Mouse (Mus musculus) G1E (cell line): ENCODE measurements at regions not wholly inside any gene's neighbourhood (a gene's known extent, or its start where the extent isn't known, plus 50 kb on each side); places are given as distances from the start of the nearest gene placed in this dataset.

Source experiments
- ATAC-seq: 2 replicates; pipeline ENCODE4 v1.8.0; 2016; ENCODE audit warnings: mild to moderate bottlenecking; ENCODE audit not compliant: insufficient number of reproducible peaks, poor library complexity, low FRiP score, severe bottlenecking; ENCODE audit errors: extremely low read depth
- DNase-seq: peaks from one replicate; pipeline ENCODE4 v3.0.0; 2012; ENCODE audit warnings: low spot score
- H3K27me3 ChIP-seq: 2 replicates; pipeline ENCODE4 v1.6.1; 2012; ENCODE audit warnings: mild to moderate bottlenecking, low read length, inconsistent platforms; ENCODE audit not compliant: insufficient read depth
- H3K36me3 ChIP-seq: replicated peaks from 2 replicates; pipeline ENCODE3; 2012; ENCODE audit warnings: mild to moderate bottlenecking, inconsistent platforms
- H3K4me1 ChIP-seq: 2 replicates; pipeline ENCODE4 v1.6.1; 2012; ENCODE audit warnings: low read depth, low read length, inconsistent platforms, mixed read lengths; ENCODE audit not compliant: insufficient read depth
- H3K4me3 ChIP-seq: 2 replicates; pipeline ENCODE4 v1.5.1; 2012; ENCODE audit warnings: low read depth, mild to moderate bottlenecking, inconsistent platforms, low read length, moderate library complexity, mixed read lengths
- H3K9me3 ChIP-seq: replicated peaks from 2 replicates; pipeline ENCODE4 v1.6.1; 2012; ENCODE audit warnings: inconsistent platforms
- CTCF ChIP-seq: IDR thresholded peaks from 2 replicates; pipeline ENCODE4 v1.5.1; 2012; ENCODE audit warnings: low read depth, low read length, inconsistent platforms, mixed read lengths
- GATA1 ChIP-seq: IDR thresholded peaks from 2 replicates; pipeline ENCODE4 v1.6.1; 2012; ENCODE audit warnings: borderline replicate concordance, low read length, inconsistent platforms, mixed read lengths
- GATA2 ChIP-seq: IDR thresholded peaks from 2 replicates; pipeline ENCODE4 v1.6.1; 2012; ENCODE audit warnings: low read depth, low read length, inconsistent platforms, borderline replicate concordance
- POLR2AphosphoS5 ChIP-seq: IDR thresholded peaks from 2 replicates; pipeline ENCODE4 v1.6.1; 2012; ENCODE audit warnings: low read depth, low read length, inconsistent platforms; ENCODE audit not compliant: insufficient replicate concordance
- TAL1 ChIP-seq: conservative IDR thresholded peaks from 2 replicates; pipeline ENCODE4 v1.6.1; 2012; ENCODE audit warnings: low read depth, low read length, inconsistent platforms, mixed read lengths

DNA sequence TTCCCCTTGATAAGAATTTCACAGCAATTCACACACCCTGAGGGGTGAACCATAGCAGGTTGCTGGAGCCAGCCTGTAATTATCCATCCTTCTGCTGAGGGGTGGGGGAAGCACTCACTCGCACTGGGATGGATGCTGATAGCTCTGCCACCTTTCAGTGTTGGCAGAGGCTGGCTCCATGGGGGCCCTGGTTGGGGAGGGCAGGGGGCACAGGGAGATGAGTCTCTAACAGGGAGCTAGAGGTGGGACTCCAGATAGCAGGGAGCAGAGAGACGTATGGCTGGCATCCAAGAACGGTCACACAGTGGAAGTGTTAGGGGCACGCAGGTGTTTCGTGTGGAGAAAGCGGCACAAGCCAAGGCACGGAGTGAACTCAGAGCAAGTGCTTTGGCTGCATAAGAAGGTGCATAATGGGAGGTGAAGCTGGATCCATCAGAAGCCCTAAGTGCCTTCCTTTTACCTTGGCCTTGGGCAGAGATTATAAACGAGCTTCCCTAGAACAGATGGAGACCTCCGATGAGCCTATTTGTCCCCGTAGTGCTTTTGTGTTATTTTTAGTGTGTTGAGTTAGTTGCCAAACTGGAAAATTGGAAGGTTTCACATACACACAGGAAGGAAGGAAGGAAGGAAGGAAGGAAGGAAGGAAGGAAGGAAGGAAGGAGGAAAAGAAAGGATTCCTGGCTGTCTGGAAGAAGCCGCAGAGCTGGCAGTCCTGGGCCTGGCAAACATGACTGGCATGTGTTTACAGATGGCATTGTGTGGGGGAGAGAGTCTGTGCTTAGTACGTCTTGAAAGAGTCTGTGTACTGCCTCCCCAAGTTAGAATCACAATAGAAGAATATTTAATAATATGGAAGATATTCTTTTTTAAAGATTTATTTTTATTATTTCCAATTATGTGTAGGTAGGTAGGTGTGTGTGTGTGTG lies 108.6 kb upstream of the Aldh1b1 start:
- Histone ChIP-seq H3K4me3 (no peak overlapping the region), H3K9me3 (no peaks in the 10 kb centered on the region), H3K4me1 (no peaks in the 10 kb centered on the region), H3K36me3 (no peaks in the 10 kb centered on the region), H3K27me3 (peaks cover 4% of the 10 kb centered on the region; the same call in 1 of the 2 replicates)
- no peak for ATAC-seq
- DNase-seq, result no peak
- TF ChIP-seq GATA1, result no peak
- no peak for TF ChIP-seq CTCF
- TF ChIP-seq TAL1, result no peak
- no peak for TF ChIP-seq POLR2AphosphoS5
- no peak for TF ChIP-seq GATA2

DNA sequence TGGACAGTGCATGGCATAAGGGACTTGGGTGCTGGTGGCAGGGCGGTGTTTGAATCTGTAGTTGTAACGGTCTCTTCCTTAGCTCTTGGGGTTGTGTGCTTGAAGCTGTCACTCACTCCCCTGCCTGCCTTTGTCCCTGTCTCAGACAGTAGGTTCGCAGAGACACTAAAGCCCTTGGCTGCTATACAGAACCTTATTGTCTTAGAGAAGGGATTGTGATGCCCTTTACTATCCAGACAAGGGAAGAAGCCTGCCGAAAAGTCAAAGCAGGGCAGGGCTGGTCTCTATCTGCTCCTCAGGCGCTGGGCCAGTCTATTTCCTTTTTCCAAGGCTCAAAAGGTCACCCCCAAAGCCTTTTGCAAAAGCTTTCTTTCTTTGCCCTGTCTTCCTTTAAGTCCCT lies 109.2 kb upstream of the Aldh1b1 start:
- no peaks in the 10 kb centered on the region for H3K4me1 ChIP-seq
- TF ChIP-seq POLR2AphosphoS5, result no peak
- no peak for TF ChIP-seq TAL1
- no peak for TF ChIP-seq CTCF
- no peak for TF ChIP-seq GATA2
- TF ChIP-seq GATA1, result no peak

DNA sequence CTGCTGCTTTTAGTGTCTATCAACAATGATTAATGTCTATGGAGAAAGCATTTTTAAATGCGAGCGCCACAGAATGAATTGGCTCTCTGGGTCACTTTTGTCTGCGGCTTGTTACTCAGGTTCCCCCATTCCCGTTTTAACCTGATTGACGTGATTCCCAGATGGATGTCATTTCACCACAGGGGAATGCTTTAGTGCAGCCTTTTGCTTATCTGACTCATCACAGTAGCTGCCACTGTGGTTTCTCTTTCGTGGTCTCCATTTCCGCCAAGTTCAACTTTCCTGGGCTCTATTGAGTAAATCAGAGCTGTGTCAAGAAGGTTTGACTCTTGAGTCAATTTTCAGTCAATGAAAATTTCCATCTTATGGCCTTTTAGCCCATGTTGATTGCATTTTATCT lies 110.6 kb upstream of the Aldh1b1 start:
- no peaks in the 10 kb centered on the region for H3K4me1 ChIP-seq
- no peak overlapping the region for H3K4me3 ChIP-seq
- no peaks in the 10 kb centered on the region for H3K9me3 ChIP-seq
- H3K36me3 ChIP-seq, result no peaks in the 10 kb centered on the region
- no peak for DNase-seq
- peaks cover 4% of the 10 kb centered on the region; the same call in 1 of the 2 replicates for H3K27me3 ChIP-seq
- TF ChIP-seq GATA2, result no peak
- no peak for TF ChIP-seq CTCF
- TF ChIP-seq TAL1, result no peak
- no peak for TF ChIP-seq GATA1
- TF ChIP-seq POLR2AphosphoS5, result no peak
- ATAC-seq, result no peak

More for the DNA sequence above, 109.2 kb upstream of the Aldh1b1 start:
- Histone ChIP-seq H3K4me3 (no peak overlapping the region), H3K27me3 (peaks cover 4% of the 10 kb centered on the region; the same call in 1 of the 2 replicates), H3K36me3 (no peaks in the 10 kb centered on the region), H3K9me3 (no peaks in the 10 kb centered on the region)
- DNase-seq, result no peak
- ATAC-seq, result no peak

DNA sequence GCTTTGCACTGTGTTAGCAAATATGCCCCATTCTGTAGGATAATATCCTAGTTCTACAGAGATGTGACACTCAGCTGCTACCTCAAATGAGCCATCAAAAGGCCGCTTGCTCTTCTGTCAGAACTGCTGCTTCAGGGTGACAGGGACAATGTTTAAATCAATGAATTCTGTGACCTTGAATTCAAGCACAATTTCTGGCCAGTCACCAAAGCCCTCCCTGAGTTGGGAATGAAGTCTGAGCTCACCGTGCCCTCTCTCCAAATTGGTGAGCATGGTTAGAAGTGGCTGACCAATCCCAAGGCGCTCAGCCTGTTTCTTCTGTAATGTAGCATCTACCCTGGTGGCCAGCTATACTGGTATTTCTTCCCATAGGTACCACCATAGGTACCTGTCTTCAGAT lies 113.8 kb upstream of the Aldh1b1 start:
- H3K9me3 ChIP-seq, result no peaks in the 10 kb centered on the region
- peaks cover 9% of the 10 kb centered on the region; the same call in 1 of the 2 replicates for H3K27me3 ChIP-seq
- no peaks in the 10 kb centered on the region for H3K36me3 ChIP-seq
- no peak overlapping the region for H3K4me3 ChIP-seq
- no peak for ATAC-seq
- DNase-seq, result no peak
- H3K4me1 ChIP-seq, result no peaks in the 10 kb centered on the region
- no peak for TF ChIP-seq GATA1
- no peak for TF ChIP-seq CTCF
- no peak for TF ChIP-seq POLR2AphosphoS5
- TF ChIP-seq TAL1, result no peak
- no peak for TF ChIP-seq GATA2

DNA sequence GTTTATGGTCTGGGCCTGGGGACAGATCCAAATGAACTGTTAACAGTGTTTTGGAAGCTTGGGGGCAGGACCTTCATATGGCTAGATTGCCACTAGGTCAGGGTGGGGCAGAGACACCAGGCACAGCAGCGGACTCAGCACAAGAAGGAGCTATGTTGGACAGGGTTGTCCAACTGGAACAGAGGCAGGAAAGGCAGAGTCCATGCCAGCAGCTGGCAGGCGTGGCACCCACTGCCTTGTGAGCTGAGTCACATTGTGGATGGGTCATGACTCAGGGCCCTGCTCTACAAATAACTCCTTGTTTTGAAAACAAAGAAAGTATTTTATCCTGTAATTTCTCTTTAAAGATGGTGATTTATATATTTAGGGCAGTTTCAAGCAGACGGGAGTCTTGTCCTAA lies 115.6 kb upstream of the Aldh1b1 start:
- Histone ChIP-seq H3K36me3 (no peaks in the 10 kb centered on the region), H3K4me1 (no peaks in the 10 kb centered on the region), H3K9me3 (no peaks in the 10 kb centered on the region), H3K4me3 (no peak overlapping the region), H3K27me3 (peaks cover 9% of the 10 kb centered on the region; the same call in 1 of the 2 replicates)
- TF ChIP-seq CTCF (no peak), POLR2AphosphoS5 (no peak), GATA1 (no peak), TAL1 (no peak), GATA2 (no peak)
- DNase-seq (no peak), ATAC-seq (no peak)

DNA sequence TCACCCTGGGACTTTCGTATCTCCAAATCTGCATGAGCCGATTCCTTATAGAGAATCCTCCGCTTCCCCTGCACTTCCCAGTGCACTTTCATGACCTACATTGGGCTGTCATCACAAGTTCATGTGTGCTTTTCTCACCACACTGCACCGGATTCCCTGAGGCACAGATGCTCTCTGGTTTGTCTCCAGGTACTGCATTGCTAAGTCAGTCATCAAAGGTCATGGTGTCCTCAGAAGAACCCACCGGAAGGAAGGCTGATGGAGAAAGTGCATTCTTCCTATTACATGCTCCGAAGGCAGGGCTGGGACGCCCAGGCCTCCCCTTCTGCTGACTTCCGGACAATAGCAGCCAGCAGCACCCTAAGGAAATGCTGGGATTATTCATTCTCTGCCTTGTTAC lies 116.1 kb upstream of the Aldh1b1 start:
- Histone ChIP-seq H3K4me1 (no peaks in the 10 kb centered on the region), H3K27me3 (peaks cover 9% of the 10 kb centered on the region; the same call in 1 of the 2 replicates), H3K36me3 (no peaks in the 10 kb centered on the region), H3K4me3 (no peak overlapping the region), H3K9me3 (no peaks in the 10 kb centered on the region)
- DNase-seq (no peak), ATAC-seq (no peak)
- TF ChIP-seq POLR2AphosphoS5, result no peak

DNA sequence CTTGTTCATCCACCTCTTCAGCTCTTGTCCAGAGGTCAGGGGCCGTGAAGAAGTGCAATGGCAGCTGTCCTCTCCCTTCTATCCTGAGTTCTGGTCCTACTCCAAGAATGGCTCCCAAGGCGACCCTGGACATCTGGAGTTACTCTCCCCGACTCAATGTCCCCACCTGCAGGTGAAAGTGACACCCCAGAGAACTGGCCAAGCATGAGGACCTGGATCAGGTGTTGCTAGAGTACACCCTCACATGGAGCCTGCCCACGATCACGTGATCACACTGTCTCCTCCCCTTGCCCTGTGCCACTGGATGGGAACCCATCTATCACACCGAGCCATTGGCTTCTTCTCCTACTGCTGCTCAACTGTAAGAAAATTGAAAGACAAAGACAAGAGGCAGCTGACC lies 122.7 kb upstream of the Aldh1b1 start:
- TF ChIP-seq CTCF, result no peak
- TF ChIP-seq POLR2AphosphoS5, result no peak
- no peak for TF ChIP-seq GATA1
- no peak for TF ChIP-seq TAL1
- TF ChIP-seq GATA2, result no peak

More for the DNA sequence above, 122.7 kb upstream of the Aldh1b1 start:
- Histone ChIP-seq H3K4me1 (no peaks in the 10 kb centered on the region), H3K4me3 (no peak overlapping the region), H3K27me3 (no peaks in the 10 kb centered on the region), H3K9me3 (no peaks in the 10 kb centered on the region), H3K36me3 (no peaks in the 10 kb centered on the region)
- DNase-seq, result no peak
- no peak for ATAC-seq
